Mouse (Mus musculus) lung, postnatal 0 days (tissue): ENCODE measurements around the gene Sgcb. TPM values are rescaled to one million over a fixed set of nuclear protein-coding genes. Genes with fewer than 3 reads are reported as not detected.

ENCODE experiments used
- ATAC-seq: fragments of 200-750 bp; cut with Nextera tagmentation; 2 replicates; pipeline ENCODE4 v1.8.0; 2017; ENCODE audit warnings: moderate library complexity
- DNase-seq: peaks from one replicate; pipeline ENCODE4 v3.0.0-alpha.2; 2016; ENCODE audit warnings: low spot score
- H3K27ac ChIP-seq: fragments of 300-500 bp; sonication (generic); 2 replicates; pipeline ENCODE4 v1.5.1; 2014; ENCODE audit warnings: antibody characterized with exemption, mild to moderate bottlenecking, low read length, mixed read lengths
- H3K27me3 ChIP-seq: fragments of 300-500 bp; sonication (generic); replicated peaks from 2 replicates; pipeline ENCODE4 v1.6.1; 2014; ENCODE audit warnings: low read length, mixed read lengths; ENCODE audit not compliant: insufficient read depth
- H3K36me3 ChIP-seq: fragments of 300-500 bp; sonication (generic); 2 replicates; pipeline ENCODE4 v1.6.1; 2014; ENCODE audit warnings: low read length, mixed read lengths; ENCODE audit not compliant: insufficient read depth
- H3K4me1 ChIP-seq: fragments of 300-500 bp; sonication (generic); 2 replicates; pipeline ENCODE4 v1.6.1; 2014; ENCODE audit warnings: antibody characterized with exemption, low read depth, low read length, mixed read lengths; ENCODE audit not compliant: insufficient read depth
- H3K4me2 ChIP-seq: fragments of 300-500 bp; sonication (generic); replicated peaks from 2 replicates; pipeline ENCODE4 v1.6.1; 2014; ENCODE audit warnings: low read depth, mild to moderate bottlenecking, low read length, moderate library complexity, mixed read lengths
- H3K4me3 ChIP-seq: fragments of 300-500 bp; sonication (generic); 2 replicates; pipeline ENCODE4 v1.5.1; 2014; ENCODE audit warnings: low read depth, low read length
- H3K9ac ChIP-seq: fragments of 300-500 bp; sonication (generic); replicated peaks from 2 replicates; pipeline ENCODE4 v1.6.1; 2014; ENCODE audit warnings: low read depth, mild to moderate bottlenecking
- H3K9me3 ChIP-seq: fragments of 300-500 bp; sonication (generic); 2 replicates; pipeline ENCODE4 v1.6.1; 2016; ENCODE audit warnings: low read length, mixed read lengths
- CTCF ChIP-seq: IDR thresholded peaks from 2 replicates; pipeline ENCODE4 v1.5.1; 2016; ENCODE audit warnings: antibody characterized with exemption, mild to moderate bottlenecking
- EP300 ChIP-seq: IDR thresholded peaks from 2 replicates; pipeline ENCODE4 v1.6.1; 2016; ENCODE audit warnings: antibody characterized with exemption, mild to moderate bottlenecking, control low read depth
- WGBS: fragments of 180-500 bp; shearing (Covaris S2); extraction: QIAGEN DNeasy Blood & Tissue Kit; methylation state at CpG from one replicate; pipeline ENCODE4 v1.1.7; 2014; 5-methylcytosine and 5-hydroxymethylcytosine counted together
- polyA plus RNA-seq: library from polyadenylated mRNA; unstranded; fragments of >200 nt; fragmentation: Nextera tagmentation; extraction: Ambion mirVana; gene quantifications from 2 replicates; pipeline ENCODE4 v1.2.1, GENCODE M21; 2015

The Sgcb gene
- polyA plus RNA-seq = 16.4 and 16.6 TPM in 2 replicates

GRCm38 (mm10) chr5:73647261-73647900, at the start of gene Sgcb:
Gene Sgcb, minus strand, starts transcription at chr5:73647790.
- Histone ChIP-seq H3K36me3 (no peaks in the 10 kb centered on the region), H3K4me1 (peaks cover 10% of the 10 kb centered on the region; the same call in 1 of the 2 replicates), H3K4me3 (peak within 1 kb of the TSS; percentile 71), H3K9me3 (no peaks in the 10 kb centered on the region), H3K27ac (peak within 1 kb of the TSS; percentile 57; the same call in 1 of the 2 replicates), H3K27me3 (peaks cover 30% of the 10 kb centered on the region), H3K9ac (peak within 1 kb of the TSS; percentile 44; the same call in 1 of the 2 replicates), H3K4me2 (peak within 1 kb of the TSS; percentile 71)
- peak; percentile 78 for DNase-seq
- TF ChIP-seq CTCF (peak; percentile 28; the same call in 1 of the 2 replicates), EP300 (no peak)
- peak; percentile 85 for ATAC-seq
- WGBS = under 1% methylated on average over 55 of the region's 62 CpGs

- Histone ChIP-seq H3K9ac (no peak overlapping the region), H3K9me3 (no peaks in the 10 kb centered on the region), H3K27ac (no peak overlapping the region), H3K4me2 (no peak overlapping the region), H3K36me3 (no peaks in the 10 kb centered on the region), H3K27me3 (no peaks in the 10 kb centered on the region), H3K4me3 (no peak overlapping the region), H3K4me1 (no peaks in the 10 kb centered on the region; the same call in 1 of the 2 replicates)
- TF ChIP-seq CTCF (no peak), EP300 (no peak)
- ATAC-seq (no peak), DNase-seq (no peak)
- WGBS = 78% methylated on average over 4 of the region's 4 CpGs
Observed at GRCm38 (mm10) chr5:73694254-73695015, 46.8 kb upstream of the Sgcb start.

GRCm38 (mm10) chr5:73693778-73694177, 46.2 kb upstream of the Sgcb start:
- Histone ChIP-seq H3K4me2 (no peak overlapping the region), H3K27me3 (no peaks in the 10 kb centered on the region), H3K36me3 (no peaks in the 10 kb centered on the region), H3K9ac (no peak overlapping the region), H3K9me3 (no peaks in the 10 kb centered on the region), H3K4me1 (no peaks in the 10 kb centered on the region; the same call in 1 of the 2 replicates), H3K4me3 (no peak overlapping the region), H3K27ac (no peak overlapping the region)
- ATAC-seq = no peak
- DNase-seq = peak; percentile 33
- TF ChIP-seq EP300 (no peak), CTCF (no peak)
- WGBS = 61% methylated on average over 1 of the region's 1 CpGs

GRCm38 (mm10) chr5:73691723-73692520, 44.3 kb upstream of the Sgcb start:
- TF ChIP-seq CTCF = no peak
- Histone ChIP-seq H3K27me3 (no peaks in the 10 kb centered on the region), H3K9ac (no peak overlapping the region), H3K4me1 (no peaks in the 10 kb centered on the region; the same call in 1 of the 2 replicates), H3K9me3 (no peaks in the 10 kb centered on the region), H3K27ac (no peak overlapping the region), H3K4me3 (no peak overlapping the region), H3K36me3 (no peaks in the 10 kb centered on the region), H3K4me2 (no peak overlapping the region)
- DNase-seq (no peak), ATAC-seq (no peak)
- WGBS = 44% methylated on average over 15 of the region's 15 CpGs

GRCm38 (mm10) chr5:73690146-73690545, 42.6 kb upstream of the Sgcb start:
- no peak overlapping the region for H3K27ac ChIP-seq
- DNase-seq (peak; percentile 45), ATAC-seq (peak; percentile 49; the same call in 1 of the 2 replicates)
- H3K4me3 ChIP-seq = no peak overlapping the region
- 59% methylated on average over 2 of the region's 2 CpGs for WGBS
- TF ChIP-seq CTCF (no peak), EP300 (no peak)
- H3K27me3 ChIP-seq = no peaks in the 10 kb centered on the region
- H3K4me2 ChIP-seq = no peak overlapping the region
- no peaks in the 10 kb centered on the region for H3K36me3 ChIP-seq
- H3K9me3 ChIP-seq = no peaks in the 10 kb centered on the region
- H3K4me1 ChIP-seq = no peaks in the 10 kb centered on the region; the same call in 1 of the 2 replicates
- no peak overlapping the region for H3K9ac ChIP-seq

- ATAC-seq = no peak
- Histone ChIP-seq H3K27ac (no peak overlapping the region), H3K9ac (no peak overlapping the region), H3K9me3 (no peaks in the 10 kb centered on the region), H3K27me3 (no peaks in the 10 kb centered on the region), H3K4me2 (no peak overlapping the region), H3K36me3 (no peaks in the 10 kb centered on the region), H3K4me1 (no peaks in the 10 kb centered on the region; the same call in 1 of the 2 replicates), H3K4me3 (no peak overlapping the region)
- WGBS = 82% methylated on average over 1 of the region's 1 CpGs
- TF ChIP-seq CTCF (no peak), EP300 (no peak)
- peak; percentile 42 for DNase-seq
Observed at GRCm38 (mm10) chr5:73688576-73688975, 41.0 kb upstream of the Sgcb start.
